10 mouse cellular contexts compared by ENCODE assay signal in genomic region chr11:120269498-120270104, GRCm38 (mm10). TPM values are rescaled to one million over a fixed set of nuclear protein-coding genes. Genes with fewer than 3 reads are reported as not detected.
DNase-seq lines count a peak whose midpoint lies in the region; ATAC-seq lines count a peak whose summit lies in the region.
"Had no signal": no experiment of that assay in that cellular context is flagged by ENCODE, and none has a peak within 500 bp of the region (broad histone marks: within the 10 kb centered on the region; RNA-seq: fewer than 3 reads in every experiment).

No protein-coding gene starts in this region.

- peak; percentile 57 for DNase-seq in kidney, postnatal 10 days
- no peak for DNase-seq in kidney, adult 11 months
- DNase-seq in embryonic facial prominence, embryonic 10.5 days (ENCODE audit: low spot score), result no peak
- no peak for DNase-seq in cerebellum, postnatal 10 days
- DNase-seq in thymus, postnatal 14 days, result no peak

- H3K9me3 ChIP-seq in embryonic facial prominence, embryonic 10.5 days, result no peaks in the 10 kb centered on the region
- H3K9me3 ChIP-seq in heart, embryonic 12.5 days (replicated peaks), result no peaks in the 10 kb centered on the region
- H3K9me3 ChIP-seq in liver, embryonic 16.5 days (replicated peaks; ENCODE audit: control insufficient read depth, low read length), result no peaks in the 10 kb centered on the region
- H3K9me3 ChIP-seq: lung, embryonic 15.5 days; stomach, embryonic 15.5 days had no signal

- no peaks in the 10 kb centered on the region for H3K27me3 ChIP-seq in embryonic facial prominence, embryonic 10.5 days (replicated peaks; ENCODE audit: low read depth, poor library complexity, severe bottlenecking)
- H3K27me3 ChIP-seq in heart, embryonic 12.5 days (replicated peaks), result no peaks in the 10 kb centered on the region
- H3K27me3 ChIP-seq in liver, embryonic 16.5 days (ENCODE audit: control insufficient read depth, insufficient read depth, low read depth, low read length), result no peaks in the 10 kb centered on the region
- H3K27me3 ChIP-seq: lung, embryonic 15.5 days; stomach, embryonic 15.5 days had no signal

- H3K36me3 ChIP-seq in embryonic facial prominence, embryonic 10.5 days (replicated peaks), result peaks cover 98% of the 10 kb centered on the region
- peaks cover 41% of the 10 kb centered on the region for H3K36me3 ChIP-seq in heart, embryonic 12.5 days
- H3K36me3 ChIP-seq in liver, embryonic 16.5 days (ENCODE audit: control insufficient read depth, insufficient read depth), result no peaks in the 10 kb centered on the region

- H3K4me1 ChIP-seq in embryonic facial prominence, embryonic 10.5 days, result peaks cover 64% of the 10 kb centered on the region
- H3K4me1 ChIP-seq in heart, embryonic 12.5 days (replicated peaks), result peaks cover 37% of the 10 kb centered on the region
- H3K4me1 ChIP-seq in liver, embryonic 16.5 days (ENCODE audit: control insufficient read depth, low read depth, low read length), result peaks cover 13% of the 10 kb centered on the region

- H3K9ac ChIP-seq in heart, embryonic 12.5 days, result peak overlapping the region; percentile 22; the same call in 1 of the 2 replicates
- H3K9ac ChIP-seq in liver, embryonic 16.5 days (ENCODE audit: low read depth, low read length), result no peak overlapping the region
- H3K9ac ChIP-seq: lung, embryonic 15.5 days; stomach, embryonic 15.5 days had no signal

- no peak for ATAC-seq in heart, embryonic 12.5 days (ENCODE audit: insufficient number of reproducible peaks, low FRiP score)
- peak; percentile 49 for ATAC-seq in liver, embryonic 16.5 days (ENCODE audit: low read depth)
- no peak for ATAC-seq in CD4-positive, CD25-positive, alpha-beta regulatory T cell, adult 4 months

- 0 out of 2 replicates have a peak overlapping the region, but pooled peaks have one; percentile 6 for H3K27ac ChIP-seq in embryonic facial prominence, embryonic 10.5 days (replicated peaks)
- no peak overlapping the region for H3K27ac ChIP-seq in heart, embryonic 12.5 days (ENCODE audit: poor library complexity, severe bottlenecking)
- no peak overlapping the region; the same call in 1 of the 2 replicates for H3K27ac ChIP-seq in liver, embryonic 16.5 days (ENCODE audit: low read length)
- H3K27ac ChIP-seq: lung, embryonic 15.5 days; stomach, embryonic 15.5 days had no signal

- no peak overlapping the region for H3K4me2 ChIP-seq in heart, embryonic 12.5 days
- H3K4me2 ChIP-seq in liver, embryonic 16.5 days (ENCODE audit: low read depth, low read length), result no peak overlapping the region
- H3K4me2 ChIP-seq: lung, embryonic 15.5 days; stomach, embryonic 15.5 days had no signal

- 46% methylated on average over 8 of the region's 8 CpGs for WGBS in embryonic facial prominence, embryonic 10.5 days
- 44% methylated on average over 8 of the region's 8 CpGs for WGBS in heart, embryonic 12.5 days
- 55% methylated on average over 8 of the region's 8 CpGs for WGBS in liver, embryonic 16.5 days (ENCODE audit: insufficient replicate concordance)

- H3K4me3 ChIP-seq in embryonic facial prominence, embryonic 10.5 days, result peak overlapping the region; percentile 13; the same call in 1 of the 2 replicates
- H3K4me3 ChIP-seq in heart, embryonic 12.5 days, result no peak overlapping the region
- no peak overlapping the region for H3K4me3 ChIP-seq in liver, embryonic 16.5 days (ENCODE audit: low read depth, low read length)
- H3K4me3 ChIP-seq: lung, embryonic 15.5 days; stomach, embryonic 15.5 days had no signal

RNA-seq across cellular contexts. Expression of gene Bahcc1, which starts 36.9 kb away (rescaled TPM):
- polyA plus RNA-seq in embryonic facial prominence, embryonic 10.5 days (2016; fragmentation: Nextera tagmentation; extraction: Ambion mirVana), result 18.0 and 18.4 TPM in 2 replicates
- polyA plus RNA-seq in heart, embryonic 12.5 days (2016; fragmentation: Nextera tagmentation; extraction: Ambion mirVana), result 6.5 and 7.6 TPM in 2 replicates
- 0.84 TPM in 2 replicates for polyA plus RNA-seq in liver, embryonic 16.5 days (2015; fragmentation: Nextera tagmentation; extraction: Ambion mirVana)
- polyA plus RNA-seq in CD4-positive, CD25-positive, alpha-beta regulatory T cell, adult 4 months (2017; shearing (Covaris generic)), result not detected
